Comparison of ENCODE assay signal across 21 mouse cellular contexts in the genomic region with DNA sequence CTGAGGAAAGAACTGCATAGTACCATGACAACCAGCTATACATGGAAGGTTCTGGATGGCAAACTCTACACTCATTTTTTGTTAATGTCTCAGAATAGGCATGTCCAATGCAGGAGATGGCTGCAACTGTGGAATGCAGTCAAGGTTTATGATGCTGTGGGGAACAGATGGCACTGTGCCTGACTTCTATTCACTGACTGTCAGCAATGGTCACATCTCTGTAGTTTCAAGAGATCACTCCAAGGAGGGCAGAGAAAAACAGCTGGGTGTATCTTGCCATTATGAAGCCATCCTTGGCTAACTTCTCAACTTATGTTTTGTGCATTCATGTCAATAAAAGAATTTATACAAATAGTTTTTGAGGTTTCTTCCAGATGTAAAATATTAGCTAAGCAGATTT.
A peak's percentile ranks its signal among the peaks of the same experiment; 100 is the strongest.
DNase-seq lines count a peak whose midpoint lies in the region; ATAC-seq and TF ChIP-seq lines count a peak whose summit lies in the region.
"Had no signal": no experiment of that assay in that cellular context is flagged by ENCODE, and none has a peak within 500 bp of the region (broad histone marks: within the 10 kb centered on the region; RNA-seq: fewer than 3 reads in every experiment).

No protein-coding gene starts in this region.

- ATAC-seq in embryonic facial prominence, embryonic 14.5 days (ENCODE audit: low read depth), result no peak
- no peak for ATAC-seq in hindbrain, postnatal 0 days
- no peak for ATAC-seq in hindbrain, embryonic 16.5 days
- ATAC-seq in embryonic facial prominence, embryonic 15.5 days (ENCODE audit: insufficient number of reproducible peaks, low FRiP score, low TSS enrichment, low read depth), result peak; percentile 73; the same call in 1 of the 2 replicates
- ATAC-seq: activated CD4-positive, CD25-positive, alpha-beta regulatory T cell, adult 4 months; CD4-positive, CD25-positive, alpha-beta regulatory T cell, adult 4 months; Patski had no signal

- no peak overlapping the region for H3K9ac ChIP-seq in embryonic facial prominence, embryonic 14.5 days (ENCODE audit: low read depth, low read length)
- no peak overlapping the region for H3K9ac ChIP-seq in hindbrain, postnatal 0 days (replicated peaks; ENCODE audit: low read length)
- no peak overlapping the region for H3K9ac ChIP-seq in hindbrain, embryonic 16.5 days (ENCODE audit: low read depth, low read length)
- no peak overlapping the region for H3K9ac ChIP-seq in embryonic facial prominence, embryonic 15.5 days

- H3K27ac ChIP-seq in embryonic facial prominence, embryonic 14.5 days (replicated peaks; ENCODE audit: low read depth, low read length), result no peak overlapping the region
- H3K27ac ChIP-seq in embryonic facial prominence, embryonic 10.5 days (replicated peaks), result no peak overlapping the region
- no peak overlapping the region for H3K27ac ChIP-seq in hindbrain, postnatal 0 days
- no peak overlapping the region for H3K27ac ChIP-seq in hindbrain, embryonic 16.5 days (ENCODE audit: low read depth, low read length)
- no peak overlapping the region for H3K27ac ChIP-seq in embryonic facial prominence, embryonic 15.5 days (replicated peaks)

- H3K4me3 ChIP-seq in embryonic facial prominence, embryonic 14.5 days (ENCODE audit: low read depth, low read length), result no peak overlapping the region
- H3K4me3 ChIP-seq in embryonic facial prominence, embryonic 10.5 days, result no peak overlapping the region
- no peak overlapping the region for H3K4me3 ChIP-seq in hindbrain, postnatal 0 days (ENCODE audit: low read length)
- H3K4me3 ChIP-seq in hindbrain, embryonic 16.5 days (ENCODE audit: low read length), result no peak overlapping the region
- no peak overlapping the region for H3K4me3 ChIP-seq in embryonic facial prominence, embryonic 15.5 days (replicated peaks)

- peak; percentile 57 for DNase-seq in embryonic facial prominence, embryonic 14.5 days (ENCODE audit: low spot score)
- no peak for DNase-seq in embryonic facial prominence, embryonic 10.5 days (ENCODE audit: low spot score)
- peak; percentile 1 for DNase-seq in hindbrain, postnatal 0 days (ENCODE audit: low spot score)
- no peak for DNase-seq in yolk sac, embryonic 10.5 days (ENCODE audit: low spot score)
- DNase-seq: adrenal gland, adult 2 months; adrenal gland, adult 8-10 months; adrenal gland, postnatal 10 days; adrenal gland, postnatal 14 days; adrenal gland, postnatal 25 days; adrenal gland, postnatal 36 days; B cell, adult 2 months; cerebellum, adult 11 months; cerebellum, adult 11-12 months; cerebellum, adult 18-20 months had no signal

- no peaks in the 10 kb centered on the region for H3K36me3 ChIP-seq in embryonic facial prominence, embryonic 14.5 days (ENCODE audit: control insufficient read depth, insufficient read depth, low read length)
- no peaks in the 10 kb centered on the region for H3K36me3 ChIP-seq in embryonic facial prominence, embryonic 10.5 days (replicated peaks)
- no peaks in the 10 kb centered on the region for H3K36me3 ChIP-seq in hindbrain, postnatal 0 days (ENCODE audit: insufficient read depth, low read length)
- H3K36me3 ChIP-seq in hindbrain, embryonic 16.5 days (ENCODE audit: control insufficient read depth, insufficient read depth, low read length), result no peaks in the 10 kb centered on the region
- H3K36me3 ChIP-seq in embryonic facial prominence, embryonic 15.5 days, result no peaks in the 10 kb centered on the region
- H3K36me3 ChIP-seq: G1E had no signal

- no peak overlapping the region for H3K4me2 ChIP-seq in embryonic facial prominence, embryonic 14.5 days (ENCODE audit: low read depth, low read length)
- no peak overlapping the region for H3K4me2 ChIP-seq in hindbrain, postnatal 0 days (ENCODE audit: low read depth, low read length)
- H3K4me2 ChIP-seq in hindbrain, embryonic 16.5 days (ENCODE audit: low read length), result no peak overlapping the region
- no peak overlapping the region for H3K4me2 ChIP-seq in embryonic facial prominence, embryonic 15.5 days (replicated peaks)

- TF ChIP-seq CTCF in hindbrain, postnatal 0 days (IDR thresholded peaks at IDR 0.05; ENCODE audit: low read depth), result no peak

- no peaks in the 10 kb centered on the region for H3K4me1 ChIP-seq in embryonic facial prominence, embryonic 14.5 days (ENCODE audit: control insufficient read depth, insufficient read depth, low read length)
- no peaks in the 10 kb centered on the region for H3K4me1 ChIP-seq in embryonic facial prominence, embryonic 10.5 days
- no peaks in the 10 kb centered on the region for H3K4me1 ChIP-seq in hindbrain, postnatal 0 days (ENCODE audit: insufficient read depth, low read length)
- H3K4me1 ChIP-seq in hindbrain, embryonic 16.5 days (ENCODE audit: control insufficient read depth, insufficient read depth, low read depth, low read length), result no peaks in the 10 kb centered on the region
- no peaks in the 10 kb centered on the region for H3K4me1 ChIP-seq in embryonic facial prominence, embryonic 15.5 days

- H3K27me3 ChIP-seq in embryonic facial prominence, embryonic 14.5 days (replicated peaks; ENCODE audit: control insufficient read depth, insufficient read depth, low read length), result no peaks in the 10 kb centered on the region
- H3K27me3 ChIP-seq in embryonic facial prominence, embryonic 10.5 days (replicated peaks; ENCODE audit: low read depth, poor library complexity, severe bottlenecking), result no peaks in the 10 kb centered on the region
- H3K27me3 ChIP-seq in hindbrain, postnatal 0 days (ENCODE audit: insufficient read depth, low read length), result no peaks in the 10 kb centered on the region
- no peaks in the 10 kb centered on the region for H3K27me3 ChIP-seq in hindbrain, embryonic 16.5 days (replicated peaks; ENCODE audit: control insufficient read depth, insufficient read depth, low read length)
- no peaks in the 10 kb centered on the region for H3K27me3 ChIP-seq in embryonic facial prominence, embryonic 15.5 days
- H3K27me3 ChIP-seq: CH12.LX, Patski had no signal

- no peaks in the 10 kb centered on the region for H3K9me3 ChIP-seq in embryonic facial prominence, embryonic 14.5 days (ENCODE audit: control insufficient read depth, low read length)
- H3K9me3 ChIP-seq in embryonic facial prominence, embryonic 10.5 days, result no peaks in the 10 kb centered on the region
- no peaks in the 10 kb centered on the region for H3K9me3 ChIP-seq in hindbrain, postnatal 0 days (ENCODE audit: low read length)
- H3K9me3 ChIP-seq in hindbrain, embryonic 16.5 days (ENCODE audit: control insufficient read depth, low read length), result no peaks in the 10 kb centered on the region
- no peaks in the 10 kb centered on the region for H3K9me3 ChIP-seq in embryonic facial prominence, embryonic 15.5 days (replicated peaks)
- H3K9me3 ChIP-seq: G1E had no signal

Comparison
In these comparisons a context has a peak if more than half of its experiments do, and no peak if none do; other contexts are left out.
1. DNase-seq: peak in embryonic facial prominence, embryonic 14.5 days (single experiment) and hindbrain, postnatal 0 days (single experiment); none in embryonic facial prominence, embryonic 10.5 days (single experiment) and yolk sac, embryonic 10.5 days (single experiment).